ENCODE assay signal across 11 mouse cellular contexts in the genomic region with DNA sequence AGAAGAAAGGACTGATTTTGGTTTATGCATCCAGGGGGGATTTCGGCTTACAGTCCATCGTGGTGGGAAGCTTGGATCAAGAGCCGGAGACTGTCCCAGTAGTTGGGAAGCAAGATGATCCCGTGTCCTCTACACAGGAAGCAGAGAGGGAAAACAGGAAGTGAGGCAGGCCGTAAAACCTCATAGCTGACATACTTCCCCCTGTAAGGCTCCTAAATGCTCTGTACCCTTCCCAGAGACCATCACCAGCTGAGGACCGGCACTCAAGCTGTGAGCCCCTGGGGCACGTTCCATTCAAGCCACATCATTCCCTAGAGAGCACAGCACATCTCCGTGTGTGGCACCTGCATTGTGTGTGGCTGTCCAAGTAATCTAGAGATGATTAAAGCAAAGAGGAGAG. TPM values are rescaled to one million over a fixed set of nuclear protein-coding genes. Genes with fewer than 3 reads are reported as not detected.
DNase-seq lines count a peak whose midpoint lies in the region; ATAC-seq and TF ChIP-seq lines count a peak whose summit lies in the region.
"Had no signal": no experiment of that assay in that cellular context is flagged by ENCODE, and none has a peak within 500 bp of the region (broad histone marks: within the 10 kb centered on the region; RNA-seq: fewer than 3 reads in every experiment).

No protein-coding gene starts in this region.

- TF ChIP-seq EP300 in CH12.LX (IDR thresholded peaks at IDR 0.05; ENCODE audit: low read length), result no peak

- H3K36me3 ChIP-seq in kidney, adult 2 months (ENCODE audit: control insufficient read depth, insufficient read depth, low read length), result no peaks in the 10 kb centered on the region
- H3K36me3 ChIP-seq in CH12.LX (replicated peaks in 1 of 2; ENCODE audit: control insufficient read depth in 1 of 2, insufficient read depth in 1 of 2, low read length in 1 of 2), result peaks cover 0 to 36% of the 10 kb centered on the region in 2 experiments
- peaks cover 20% of the 10 kb centered on the region for H3K36me3 ChIP-seq in midbrain, embryonic 14.5 days (ENCODE audit: control insufficient read depth, insufficient read depth, low read length)

- no peaks in the 10 kb centered on the region for H3K9me3 ChIP-seq in CH12.LX (replicated peaks; ENCODE audit: low read length)
- no peaks in the 10 kb centered on the region for H3K9me3 ChIP-seq in midbrain, embryonic 14.5 days (ENCODE audit: control insufficient read depth, low read length)

- no peak for TF ChIP-seq POLR2A in kidney, adult 2 months (IDR thresholded peaks at IDR 0.05; ENCODE audit: low read depth, low read length)
- TF ChIP-seq POLR2A in CH12.LX (IDR thresholded peaks at IDR 0.05; ENCODE audit: low read depth, low read length), result no peak
- no peak for TF ChIP-seq POLR2A in brain, embryonic 14.5 days (IDR thresholded peaks at IDR 0.05; ENCODE audit: borderline replicate concordance, extremely low read depth, insufficient read depth, insufficient read length, poor library complexity, severe bottlenecking)

- no peak overlapping the region for H3K4me2 ChIP-seq in CH12.LX (ENCODE audit: insufficient read depth, low read depth, poor library complexity, severe bottlenecking)
- H3K4me2 ChIP-seq in midbrain, embryonic 14.5 days (ENCODE audit: low read length), result no peak overlapping the region

- H3K79me2 ChIP-seq in CH12.LX (replicated peaks; ENCODE audit: control insufficient read depth, extremely low read depth, insufficient read depth, poor library complexity, severe bottlenecking), result no peaks in the 10 kb centered on the region

- no peak overlapping the region for H3K9ac ChIP-seq in CH12.LX (ENCODE audit: insufficient read depth, low read depth)
- no peak overlapping the region for H3K9ac ChIP-seq in midbrain, embryonic 14.5 days (replicated peaks; ENCODE audit: low read length)
- H3K9ac ChIP-seq: liver, embryonic 14.5 days had no signal

- peak; percentile 11 for DNase-seq in kidney, adult 2 months
- DNase-seq in kidney, postnatal 25 days, result no peak
- no peak for DNase-seq in CH12.LX (ENCODE audit: extremely low read depth)
- DNase-seq in brain, embryonic 14.5 days (ENCODE audit: low read depth), result peak; percentile 1
- DNase-seq in midbrain, embryonic 14.5 days, result no peak
- no peak for DNase-seq in layer of hippocampus, postnatal 14 days (ENCODE audit: low spot score in 2 of 2)
- no peak for DNase-seq in MN1 (ENCODE audit: low spot score)
- DNase-seq: cerebellum, adult 2 months; gastrocnemius, postnatal 36 days; spleen, adult 18-20 months had no signal

- H3K4me1 ChIP-seq in kidney, adult 2 months (ENCODE audit: control insufficient read depth, insufficient read depth, low read length), result no peaks in the 10 kb centered on the region
- peaks cover 7 to 16% of the 10 kb centered on the region in 2 experiments for H3K4me1 ChIP-seq in CH12.LX (ENCODE audit: control insufficient read depth in 1 of 2, insufficient read depth in 2 of 2)
- peaks cover 8% of the 10 kb centered on the region for H3K4me1 ChIP-seq in midbrain, embryonic 14.5 days (ENCODE audit: control insufficient read depth, insufficient read depth, low read length)

- no peak for ATAC-seq in midbrain, embryonic 14.5 days (ENCODE audit: low FRiP score, low TSS enrichment)

- no peak overlapping the region for H3K27ac ChIP-seq in kidney, adult 2 months (ENCODE audit: insufficient read depth, low read depth, low read length)
- no peak overlapping the region for H3K27ac ChIP-seq in CH12.LX (ENCODE audit: insufficient read depth, low read depth)
- peak overlapping the region; percentile 32; the same call in 1 of the 2 replicates for H3K27ac ChIP-seq in midbrain, embryonic 14.5 days (replicated peaks; ENCODE audit: low read depth, low read length)
- H3K27ac ChIP-seq: liver, embryonic 14.5 days had no signal

- H3K4me3 ChIP-seq in kidney, adult 2 months (ENCODE audit: insufficient read depth, low read depth, low read length), result no peak overlapping the region
- no peak overlapping the region for H3K4me3 ChIP-seq in CH12.LX (replicated peaks in 1 of 3; ENCODE audit: low read depth in 2 of 3, low read length in 2 of 3, poor library complexity in 1 of 3)
- H3K4me3 ChIP-seq in midbrain, embryonic 14.5 days (replicated peaks; ENCODE audit: low read depth, low read length), result no peak overlapping the region

- no peak for TF ChIP-seq CTCF in kidney, adult 2 months (conservative IDR thresholded peaks at IDR 0.05; ENCODE audit: insufficient read depth, insufficient read length, low read depth, low read length)
- TF ChIP-seq CTCF in CH12.LX (conservative IDR thresholded peaks at IDR 0.05 in 1 of 2, IDR thresholded peaks at IDR 0.05 in 1 of 2; ENCODE audit: low read depth in 2 of 2, low read length in 2 of 2), result no peak
- TF ChIP-seq CTCF in brain, embryonic 14.5 days (IDR thresholded peaks at IDR 0.05; ENCODE audit: borderline replicate concordance, extremely low read depth, insufficient read depth, insufficient read length), result no peak

- TF ChIP-seq RAD21 in CH12.LX (IDR thresholded peaks at IDR 0.05; ENCODE audit: low read depth, low read length), result no peak

- no peaks in the 10 kb centered on the region for H3K27me3 ChIP-seq in kidney, adult 2 months (replicated peaks; ENCODE audit: control insufficient read depth, insufficient read depth, low read length)
- H3K27me3 ChIP-seq in CH12.LX (replicated peaks), result no peaks in the 10 kb centered on the region
- no peaks in the 10 kb centered on the region for H3K27me3 ChIP-seq in midbrain, embryonic 14.5 days (ENCODE audit: control insufficient read depth, insufficient read depth, low read length)

- dilution Hi-C loops in CH12.LX (cut with MboI; ENCODE audit: extremely low pct_ligation_motif_present, extremely low pct_unique_long_range_greater_than_20kb, low sequenced_read_pairs), result no loop called here

- in situ Hi-C loops in CH12.LX (cut with MboI; ENCODE audit: low pct_ligation_motif_present, low pct_unique_long_range_greater_than_20kb, low sequenced_read_pairs), result no loop called here

- 52% methylated on average over 8 of the region's 8 CpGs for WGBS in kidney, adult 2 months
- WGBS in midbrain, embryonic 14.5 days, result 53% methylated on average over 8 of the region's 8 CpGs

TF ChIP-seq in CH12.LX, 34 proteins besides CTCF, POLR2A, EP300 and RAD21:
- no peak for TF ChIP-seq SIN3A (IDR thresholded peaks at IDR 0.05; ENCODE audit: low read length)
- TF ChIP-seq BHLHE40 (IDR thresholded peaks at IDR 0.05; ENCODE audit: low read depth, low read length), result peak; percentile 36; the same call in 1 of the 2 replicates

RNA-seq across cellular contexts. Expression of a gene that starts 15.8 kb away (rescaled TPM):
- polyA plus RNA-seq in kidney, adult 2 months (2012; rRNA removed), result 25.9 and 26.9 TPM in 2 replicates
- total RNA-seq in CH12.LX (2012; rRNA removed) (33.6 and 33.7 TPM in 2 replicates), CH12.LX (2014; rRNA removed) (22.3 and 25.3 TPM in 2 replicates)
- 38.1 and 38.2 TPM in 2 replicates for polyA plus RNA-seq in CH12.LX (2012; ENCODE audit: insufficient read length, low read depth)
- polyA plus RNA-seq in brain, embryonic 14.5 days (2012; rRNA removed), result 26.3 and 28.9 TPM in 2 replicates
- polyA plus RNA-seq in midbrain, embryonic 14.5 days (2014; fragmentation: Nextera tagmentation; extraction: Ambion mirVana), result 20.6 and 21.6 TPM in 2 replicates
- 10 to 100 TPM; 26.7 to 27.6 TPM for total RNA-seq in layer of hippocampus, postnatal 14 days (2021)

RNA-seq across cellular contexts. Expression of a gene that starts 59.1 kb away (rescaled TPM):
- polyA plus RNA-seq in kidney, adult 2 months (2012; rRNA removed), result 5.5 and 6.4 TPM in 2 replicates
- 8.0 and 13.9 TPM in 2 replicates for total RNA-seq in CH12.LX (2012; rRNA removed)
- 5.0 and 5.5 TPM in 2 replicates for total RNA-seq in CH12.LX (2014; rRNA removed)
- polyA plus RNA-seq in CH12.LX (2012; ENCODE audit: insufficient read length, low read depth), result 13.7 and 15.5 TPM in 2 replicates
- polyA plus RNA-seq in brain, embryonic 14.5 days (2012; rRNA removed), result 31.6 and 34.6 TPM in 2 replicates
- 13.1 and 14.9 TPM in 2 replicates for polyA plus RNA-seq in midbrain, embryonic 14.5 days (2014; fragmentation: Nextera tagmentation; extraction: Ambion mirVana)
- total RNA-seq in layer of hippocampus, postnatal 14 days (2021), result 10 to 100 TPM; 35.5 to 38.1 TPM

Comparison
In these comparisons a context has a peak if more than half of its experiments do, and no peak if none do; other contexts are left out.
1. DNase-seq: peak in kidney, adult 2 months (single experiment) and brain, embryonic 14.5 days (single experiment); none in kidney, postnatal 25 days (0 of 2), CH12.LX (single experiment), midbrain, embryonic 14.5 days (single experiment), layer of hippocampus, postnatal 14 days (0 of 2) and MN1 (single experiment).